Mouse (Mus musculus): ENCODE results near the gene Kif14. TPM values are rescaled to one million over a fixed set of nuclear protein-coding genes. Genes with fewer than 3 reads are reported as not detected.

Gene Kif14
- polyA plus RNA-seq, 1 experiment from 2014 or later, result 12.8 TPM

DNA sequence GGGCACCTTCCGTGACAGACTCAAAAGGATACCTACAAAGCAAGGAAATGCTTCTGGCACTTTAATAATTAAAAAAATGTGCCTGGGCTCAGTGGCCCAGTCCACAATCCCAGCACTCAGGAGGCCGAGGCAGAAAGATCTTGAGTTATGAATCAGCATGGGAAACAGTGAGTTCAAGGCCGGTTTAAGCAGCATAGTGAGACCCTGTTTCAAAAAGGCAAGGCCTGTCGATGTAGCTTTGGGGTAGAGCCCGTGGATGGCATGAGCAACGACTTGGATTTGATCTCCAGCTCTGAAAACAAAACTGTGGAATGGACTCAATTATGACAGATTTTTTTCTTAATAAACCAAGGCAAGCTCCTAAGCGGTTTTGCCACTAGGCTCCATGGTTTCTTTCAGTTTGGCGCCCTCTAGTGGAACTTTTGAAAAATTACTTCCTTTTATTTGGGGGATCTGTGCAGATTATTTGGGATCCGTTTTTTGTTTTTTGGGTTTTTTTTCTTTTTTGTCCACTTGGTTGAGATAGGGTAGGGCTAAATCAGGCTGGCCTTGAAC lies 7.4 kb upstream of the Kif14 start:
- H3K27me3 ChIP-seq (ENCODE audit: control insufficient read depth, insufficient read depth, low read length), result peaks cover 6% of the 10 kb centered on the region; the same call in 1 of the 2 replicates
- no peak overlapping the region for H3K27ac ChIP-seq (ENCODE audit: low read depth, low read length)
- ATAC-seq (replicated peaks; ENCODE audit: low FRiP score), result 0 out of 2 replicates have a peak, but pooled peaks have one; percentile 4
- no peak for DNase-seq (ENCODE audit: low spot score)
- H3K4me2 ChIP-seq (ENCODE audit: low read depth, low read length, severe bottlenecking), result no peak overlapping the region
- no peak overlapping the region for H3K4me3 ChIP-seq (ENCODE audit: low read depth, low read length)
- H3K9me3 ChIP-seq (ENCODE audit: control insufficient read depth, low read length), result no peaks in the 10 kb centered on the region
- 27% methylated on average over 9 of the region's 9 CpGs for WGBS
- H3K4me1 ChIP-seq (replicated peaks; ENCODE audit: control insufficient read depth, insufficient read depth, low read length), result 0 out of 2 replicates have a peak, but pooled peaks cover 1% of the 10 kb centered on the region
- H3K36me3 ChIP-seq (ENCODE audit: control insufficient read depth, insufficient read depth, low read length), result no peaks in the 10 kb centered on the region
- H3K9ac ChIP-seq (ENCODE audit: low read length), result no peak overlapping the region

DNA sequence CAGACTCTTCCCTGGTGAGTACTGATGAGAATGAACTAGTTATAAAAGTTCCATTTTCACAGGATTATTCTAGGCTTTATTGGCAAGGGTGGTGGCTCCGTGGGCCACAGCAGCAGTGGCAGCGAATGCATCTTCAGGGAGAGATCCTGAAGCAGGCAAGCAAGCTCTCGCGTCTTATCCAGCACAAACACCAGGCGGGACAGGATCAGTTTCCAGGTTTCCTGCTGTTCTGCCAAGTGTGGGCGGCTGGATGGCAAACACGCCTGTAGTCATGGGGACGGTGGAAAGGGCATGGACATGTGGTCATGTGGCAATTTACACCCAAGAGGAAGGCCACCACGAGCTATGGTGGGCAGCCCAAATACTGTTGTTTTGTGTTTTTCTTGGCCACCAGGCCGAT lies 3.7 kb upstream of the Kif14 start:
- no peak for ATAC-seq (replicated peaks; ENCODE audit: low FRiP score)
- no peak for DNase-seq (ENCODE audit: low spot score)
- no peak overlapping the region for H3K4me2 ChIP-seq (ENCODE audit: low read depth, low read length, severe bottlenecking)
- 0 out of 2 replicates have a peak, but pooled peaks cover 3% of the 10 kb centered on the region for H3K4me1 ChIP-seq (replicated peaks; ENCODE audit: control insufficient read depth, insufficient read depth, low read length)
- no peak overlapping the region for H3K27ac ChIP-seq (ENCODE audit: low read depth, low read length)
- 62% methylated on average over 10 of the region's 10 CpGs for WGBS
- H3K27me3 ChIP-seq (ENCODE audit: control insufficient read depth, insufficient read depth, low read length), result no peaks in the 10 kb centered on the region; the same call in 1 of the 2 replicates
- no peaks in the 10 kb centered on the region for H3K36me3 ChIP-seq (ENCODE audit: control insufficient read depth, insufficient read depth, low read length)
- H3K9me3 ChIP-seq (ENCODE audit: control insufficient read depth, low read length), result no peaks in the 10 kb centered on the region
- H3K9ac ChIP-seq (ENCODE audit: low read length), result no peak overlapping the region
- no peak overlapping the region for H3K4me3 ChIP-seq (ENCODE audit: low read depth, low read length)

DNA sequence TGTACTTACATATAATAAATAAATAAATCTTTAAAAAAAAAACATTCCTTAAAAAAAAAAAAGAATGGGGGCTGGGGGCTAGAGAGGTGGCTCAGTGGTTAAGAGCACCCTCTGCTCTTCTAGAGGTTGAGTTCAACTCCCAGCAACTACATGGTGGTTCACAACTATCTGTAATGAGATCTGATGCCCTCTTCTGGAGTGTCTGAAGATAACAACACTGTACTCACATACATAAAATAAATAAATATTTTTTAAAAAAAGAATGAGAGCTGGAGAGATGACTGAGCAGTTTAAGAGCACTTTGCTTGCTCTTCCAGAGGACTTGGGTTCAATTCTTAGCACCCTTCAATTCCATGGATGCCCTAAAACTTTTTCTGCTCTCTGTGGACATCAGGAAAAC lies 975 bp upstream of the Kif14 start:
- H3K9me3 ChIP-seq (ENCODE audit: control insufficient read depth, low read length), result no peaks in the 10 kb centered on the region
- DNase-seq (ENCODE audit: low spot score) (no peak), ATAC-seq (replicated peaks; ENCODE audit: low FRiP score) (no peak)
- H3K4me1 ChIP-seq (replicated peaks; ENCODE audit: control insufficient read depth, insufficient read depth, low read length), result 0 out of 2 replicates have a peak, but pooled peaks cover 3% of the 10 kb centered on the region
- H3K4me2 ChIP-seq (ENCODE audit: low read depth, low read length, severe bottlenecking), result no peak overlapping the region
- H3K27ac ChIP-seq (ENCODE audit: low read depth, low read length), result no peak overlapping the region
- no peak overlapping the region for H3K4me3 ChIP-seq (ENCODE audit: low read depth, low read length)
- H3K36me3 ChIP-seq (ENCODE audit: control insufficient read depth, insufficient read depth, low read length), result no peaks in the 10 kb centered on the region; the same call in 1 of the 2 replicates
- H3K9ac ChIP-seq (ENCODE audit: low read length), result no peak overlapping the region
- no peaks in the 10 kb centered on the region for H3K27me3 ChIP-seq (ENCODE audit: control insufficient read depth, insufficient read depth, low read length)

DNA sequence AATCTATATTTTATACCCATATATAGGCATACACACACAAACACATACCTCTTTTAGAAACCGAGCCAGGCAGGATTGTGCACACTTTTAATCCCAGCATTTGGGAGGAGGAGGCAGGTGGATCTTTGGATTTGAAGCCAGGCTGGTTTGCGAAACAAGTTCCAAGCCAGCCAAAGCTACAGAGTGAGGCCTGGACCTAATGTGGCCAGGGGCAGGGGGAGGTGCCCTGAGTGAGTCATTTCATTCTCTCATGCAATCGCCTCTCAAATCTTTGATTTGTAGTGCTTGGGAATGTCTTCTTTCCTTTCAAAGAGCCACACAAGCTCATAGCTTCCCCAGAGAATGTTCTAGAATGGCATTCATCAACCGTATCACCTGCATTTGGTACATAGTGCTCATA lies 3.3 kb downstream of the Kif14 start:
- peaks cover 2% of the 10 kb centered on the region; the same call in 1 of the 2 replicates for H3K36me3 ChIP-seq (ENCODE audit: control insufficient read depth, insufficient read depth, low read length)
- no peak for ATAC-seq (replicated peaks; ENCODE audit: low FRiP score)

DNA sequence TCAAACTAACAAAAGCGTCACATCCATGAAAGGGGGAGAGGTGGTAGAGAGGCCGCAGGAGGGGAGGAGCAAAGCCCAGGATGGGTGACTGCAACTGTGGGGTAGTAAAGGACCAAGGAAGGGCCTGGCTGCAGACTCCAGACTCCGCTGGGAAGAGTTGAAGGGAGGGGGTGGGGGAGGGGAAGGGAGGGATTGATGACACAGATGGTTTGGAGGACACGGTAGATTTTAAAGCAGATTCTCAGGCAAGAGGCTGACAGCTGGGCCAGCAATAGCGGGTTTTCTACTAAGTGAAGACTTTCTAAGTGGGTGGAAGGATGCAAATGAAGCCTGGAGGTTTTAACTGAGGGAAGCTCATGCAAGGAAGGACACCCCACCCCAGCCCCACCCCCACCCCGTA lies 4.3 kb downstream of the Kif14 start:
- ATAC-seq (replicated peaks; ENCODE audit: low FRiP score) (no peak), DNase-seq (ENCODE audit: low spot score) (no peak)
- H3K4me2 ChIP-seq (ENCODE audit: low read depth, low read length, severe bottlenecking), result no peak overlapping the region
- H3K36me3 ChIP-seq (ENCODE audit: control insufficient read depth, insufficient read depth, low read length), result peaks cover 2% of the 10 kb centered on the region; the same call in 1 of the 2 replicates
- no peak overlapping the region for H3K27ac ChIP-seq (ENCODE audit: low read depth, low read length)
- H3K9me3 ChIP-seq (ENCODE audit: control insufficient read depth, low read length), result no peaks in the 10 kb centered on the region
- H3K4me1 ChIP-seq (replicated peaks; ENCODE audit: control insufficient read depth, insufficient read depth, low read length), result peaks cover 3% of the 10 kb centered on the region; the same call in 1 of the 2 replicates
- no peak overlapping the region; the same call in 1 of the 2 replicates for H3K9ac ChIP-seq (ENCODE audit: low read length)
- no peak overlapping the region for H3K4me3 ChIP-seq (ENCODE audit: low read depth, low read length)
- WGBS, result 30% methylated on average over 6 of the region's 6 CpGs
- H3K27me3 ChIP-seq (ENCODE audit: control insufficient read depth, insufficient read depth, low read length), result no peaks in the 10 kb centered on the region

More for the DNA sequence above, 3.3 kb downstream of the Kif14 start:
- no peak for DNase-seq (ENCODE audit: low spot score)
- Histone ChIP-seq H3K27ac (ENCODE audit: low read depth, low read length) (no peak overlapping the region), H3K4me2 (ENCODE audit: low read depth, low read length, severe bottlenecking) (no peak overlapping the region), H3K27me3 (ENCODE audit: control insufficient read depth, insufficient read depth, low read length) (no peaks in the 10 kb centered on the region), H3K9me3 (ENCODE audit: control insufficient read depth, low read length) (no peaks in the 10 kb centered on the region), H3K9ac (ENCODE audit: low read length) (no peak overlapping the region), H3K4me3 (ENCODE audit: low read depth, low read length) (no peak overlapping the region), H3K4me1 (replicated peaks; ENCODE audit: control insufficient read depth, insufficient read depth, low read length) (peaks cover 3% of the 10 kb centered on the region; the same call in 1 of the 2 replicates)
- 94% methylated on average over 4 of the region's 4 CpGs for WGBS

DNA sequence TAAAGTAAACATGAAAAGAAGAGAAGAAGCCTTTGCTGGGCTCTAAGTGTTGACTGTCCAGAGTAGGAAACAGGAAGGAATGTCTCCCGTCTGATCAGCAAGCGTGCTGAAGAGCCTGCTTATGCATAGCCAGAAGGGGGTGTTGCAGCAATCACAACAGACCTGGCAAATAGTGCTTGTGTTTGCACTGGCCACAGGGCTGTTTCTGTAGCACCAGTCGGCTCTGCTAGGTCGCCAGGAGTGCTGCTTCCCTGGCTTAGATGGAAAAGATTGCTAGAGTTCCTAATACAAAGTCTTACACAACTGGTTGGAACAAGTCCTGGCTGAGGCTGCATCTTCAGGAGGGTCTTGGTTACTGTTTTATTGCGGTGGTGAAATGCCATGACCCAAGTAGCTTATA lies 25.5 kb downstream of the Kif14 start:
- no peaks in the 10 kb centered on the region for H3K27me3 ChIP-seq (ENCODE audit: control insufficient read depth, insufficient read depth, low read length)
- no peak overlapping the region for H3K4me2 ChIP-seq (ENCODE audit: low read depth, low read length, severe bottlenecking)
- 90% methylated on average over 5 of the region's 5 CpGs for WGBS
- ATAC-seq (replicated peaks; ENCODE audit: low FRiP score) (no peak), DNase-seq (ENCODE audit: low spot score) (no peak)
- H3K4me1 ChIP-seq (replicated peaks; ENCODE audit: control insufficient read depth, insufficient read depth, low read length), result no peaks in the 10 kb centered on the region
- no peaks in the 10 kb centered on the region for H3K9me3 ChIP-seq (ENCODE audit: control insufficient read depth, low read length)
- H3K27ac ChIP-seq (ENCODE audit: low read depth, low read length), result no peak overlapping the region
- no peak overlapping the region for H3K9ac ChIP-seq (ENCODE audit: low read length)
- peaks cover 6% of the 10 kb centered on the region; the same call in 1 of the 2 replicates for H3K36me3 ChIP-seq (ENCODE audit: control insufficient read depth, insufficient read depth, low read length)
- H3K4me3 ChIP-seq (ENCODE audit: low read depth, low read length), result no peak overlapping the region

DNA sequence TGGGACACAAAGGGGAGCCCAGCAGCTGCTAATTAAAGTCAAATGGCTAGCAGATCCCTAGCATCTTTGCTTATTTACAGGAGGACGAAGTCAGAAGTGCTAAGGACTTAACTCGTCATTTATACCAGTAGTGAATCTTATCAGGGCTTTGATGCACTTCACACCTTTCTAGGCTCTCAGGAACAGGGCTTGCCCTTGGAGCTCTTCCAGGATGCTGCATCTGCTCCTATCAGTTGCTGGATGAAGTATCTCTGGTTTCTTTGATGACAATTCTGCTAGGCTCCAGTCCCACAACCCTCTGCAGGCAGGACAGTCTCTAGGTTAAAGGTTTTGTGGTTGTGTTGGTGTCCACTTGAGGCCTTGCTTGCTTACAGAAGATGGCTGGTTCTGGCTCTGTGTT lies 26.1 kb downstream of the Kif14 start:
- no peak overlapping the region for H3K4me3 ChIP-seq (ENCODE audit: low read depth, low read length)
- H3K4me2 ChIP-seq (ENCODE audit: low read depth, low read length, severe bottlenecking), result no peak overlapping the region
- peaks cover 9% of the 10 kb centered on the region; the same call in 1 of the 2 replicates for H3K36me3 ChIP-seq (ENCODE audit: control insufficient read depth, insufficient read depth, low read length)
- H3K9me3 ChIP-seq (ENCODE audit: control insufficient read depth, low read length), result no peaks in the 10 kb centered on the region
- no peaks in the 10 kb centered on the region for H3K4me1 ChIP-seq (replicated peaks; ENCODE audit: control insufficient read depth, insufficient read depth, low read length)
- ATAC-seq (replicated peaks; ENCODE audit: low FRiP score) (no peak), DNase-seq (ENCODE audit: low spot score) (no peak)
- no peak overlapping the region for H3K27ac ChIP-seq (ENCODE audit: low read depth, low read length)
- WGBS, result 90% methylated on average over 2 of the region's 2 CpGs
- H3K27me3 ChIP-seq (ENCODE audit: control insufficient read depth, insufficient read depth, low read length), result no peaks in the 10 kb centered on the region
- no peak overlapping the region for H3K9ac ChIP-seq (ENCODE audit: low read length)

DNA sequence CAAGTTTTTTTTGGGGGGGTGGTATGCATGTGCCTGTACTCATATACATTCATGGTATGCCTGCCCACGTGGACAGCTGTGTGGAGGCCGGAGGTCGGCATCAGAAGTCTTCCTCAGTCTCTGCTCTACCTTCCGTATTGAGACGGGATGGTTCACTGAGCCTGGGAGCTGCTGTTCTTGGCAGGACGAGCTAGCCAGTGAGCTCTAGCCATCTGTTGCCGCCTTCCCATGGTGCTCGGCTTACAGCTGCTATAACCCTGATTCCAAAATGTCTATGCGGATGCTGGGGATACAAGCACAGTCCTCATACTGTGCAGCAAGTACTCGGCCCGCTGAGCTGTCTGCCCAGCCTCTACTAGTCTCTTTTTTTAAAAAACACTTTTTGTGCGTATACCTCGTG lies 33.2 kb downstream of the Kif14 start:
- peaks cover 15% of the 10 kb centered on the region for H3K36me3 ChIP-seq (ENCODE audit: control insufficient read depth, insufficient read depth, low read length)
- WGBS, result 93% methylated on average over 13 of the region's 13 CpGs

DNA sequence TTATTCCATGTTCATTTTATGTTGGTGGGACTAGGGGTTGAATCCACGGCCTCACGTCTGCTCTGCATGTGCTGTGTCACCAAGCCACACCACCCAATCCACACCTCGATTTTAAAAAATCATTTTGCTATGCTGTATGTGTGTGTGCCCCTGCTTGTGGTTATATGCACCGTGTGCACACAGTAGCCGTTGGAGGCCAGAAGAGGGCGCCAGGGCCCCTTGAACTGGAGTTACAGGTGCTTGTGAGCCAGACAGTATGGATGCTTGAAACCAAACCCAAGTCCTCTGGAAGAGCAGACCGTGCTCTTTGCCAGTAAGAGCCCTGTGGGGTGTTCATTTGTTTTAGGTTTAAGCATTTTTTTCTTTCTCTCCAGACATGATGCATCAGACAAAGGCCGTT lies 36.8 kb downstream of the Kif14 start:
- DNase-seq (ENCODE audit: low spot score) (no peak), ATAC-seq (replicated peaks; ENCODE audit: low FRiP score) (no peak)
- no peak overlapping the region for H3K9ac ChIP-seq (ENCODE audit: low read length)
- H3K4me3 ChIP-seq (ENCODE audit: low read depth, low read length), result no peak overlapping the region
- no peak overlapping the region for H3K4me2 ChIP-seq (ENCODE audit: low read depth, low read length, severe bottlenecking)
- 97% methylated on average over 8 of the region's 8 CpGs for whole genome bisulfite sequencing
- no peaks in the 10 kb centered on the region for H3K4me1 ChIP-seq (replicated peaks; ENCODE audit: control insufficient read depth, insufficient read depth, low read length)
- no peaks in the 10 kb centered on the region for H3K9me3 ChIP-seq (ENCODE audit: control insufficient read depth, low read length)
- no peaks in the 10 kb centered on the region for H3K27me3 ChIP-seq (ENCODE audit: control insufficient read depth, insufficient read depth, low read length)
- H3K27ac ChIP-seq (ENCODE audit: low read depth, low read length), result no peak overlapping the region
- H3K36me3 ChIP-seq (ENCODE audit: control insufficient read depth, insufficient read depth, low read length), result peaks cover 8% of the 10 kb centered on the region; the same call in 1 of the 2 replicates

More for the DNA sequence above, 33.2 kb downstream of the Kif14 start:
- H3K9ac ChIP-seq (ENCODE audit: low read length), result no peak overlapping the region
- no peaks in the 10 kb centered on the region for H3K4me1 ChIP-seq (replicated peaks; ENCODE audit: control insufficient read depth, insufficient read depth, low read length)
- ATAC-seq (replicated peaks; ENCODE audit: low FRiP score) (no peak), DNase-seq (ENCODE audit: low spot score) (no peak)
- H3K27me3 ChIP-seq (ENCODE audit: control insufficient read depth, insufficient read depth, low read length), result no peaks in the 10 kb centered on the region
- H3K9me3 ChIP-seq (ENCODE audit: control insufficient read depth, low read length), result no peaks in the 10 kb centered on the region
- no peak overlapping the region for H3K27ac ChIP-seq (ENCODE audit: low read depth, low read length)
- no peak overlapping the region for H3K4me2 ChIP-seq (ENCODE audit: low read depth, low read length, severe bottlenecking)
- no peak overlapping the region for H3K4me3 ChIP-seq (ENCODE audit: low read depth, low read length)

Data from forebrain, embryonic 11.5 days (tissue).